Mouse (Mus musculus): ENCODE measurements around the gene Ube2e1.
"Not testable (repeated sequence)": the region's sequence is repeated elsewhere in the genome, so short reads cannot be mapped to it uniquely, and the experiment has no call there.

Ube2e1 gene

GRCm38 (mm10) chr14:18326968-18327672, 4.5 kb downstream of the Ube2e1 start:
- peak; percentile 77 for DNase-seq (ENCODE audit: low spot score)

GRCm38 (mm10) chr14:18317457-18318411, 13.9 kb downstream of the Ube2e1 start:
- no peak for DNase-seq (ENCODE audit: low spot score)

- no peak for DNase-seq (ENCODE audit: low spot score)
These were observed 27.5 kb downstream of the Ube2e1 start for GRCm38 (mm10) chr14:18304165-18304564.

- DNase-seq (ENCODE audit: low spot score) = peak; percentile 21
These were observed 28.4 kb downstream of the Ube2e1 start for GRCm38 (mm10) chr14:18303262-18303661.

GRCm38 (mm10) chr14:18302750-18303149, 28.9 kb downstream of the Ube2e1 start:
- no peak for DNase-seq (ENCODE audit: low spot score)

- no peak for DNase-seq (ENCODE audit: low spot score)
These were observed 30.1 kb downstream of the Ube2e1 start for GRCm38 (mm10) chr14:18301591-18301990.

- DNase-seq (ENCODE audit: low spot score) = no peak
These were observed 31.0 kb downstream of the Ube2e1 start for GRCm38 (mm10) chr14:18300676-18301075.

- no peak for DNase-seq (ENCODE audit: low spot score)
These were observed 32.8 kb downstream of the Ube2e1 start for GRCm38 (mm10) chr14:18298874-18299273.

GRCm38 (mm10) chr14:18297441-18297840, 34.2 kb downstream of the Ube2e1 start:
- no peak for DNase-seq (ENCODE audit: low spot score)

- DNase-seq (ENCODE audit: low spot score) = no peak
These were observed 39.1 kb downstream of the Ube2e1 start for GRCm38 (mm10) chr14:18292578-18292977.

- DNase-seq (ENCODE audit: low spot score) = no peak
These were observed 39.5 kb downstream of the Ube2e1 start for GRCm38 (mm10) chr14:18292111-18292510.

- no peak for DNase-seq (ENCODE audit: low spot score)
These were observed 44.3 kb downstream of the Ube2e1 start for GRCm38 (mm10) chr14:18287391-18287790.

GRCm38 (mm10) chr14:18286441-18286840, 45.2 kb downstream of the Ube2e1 start:
- no peak for DNase-seq (ENCODE audit: low spot score)

- DNase-seq (ENCODE audit: low spot score) = no peak
These were observed 46.2 kb downstream of the Ube2e1 start for GRCm38 (mm10) chr14:18285476-18285875.

- DNase-seq (ENCODE audit: low spot score) = no peak
These were observed 47.1 kb downstream of the Ube2e1 start for GRCm38 (mm10) chr14:18284581-18284980.

- no peak for DNase-seq (ENCODE audit: low spot score)
These were observed 51.3 kb downstream of the Ube2e1 start for GRCm38 (mm10) chr14:18280375-18280774.

- no peak for DNase-seq (ENCODE audit: low spot score)
These were observed 57.1 kb downstream of the Ube2e1 start for GRCm38 (mm10) chr14:18274526-18274925.

GRCm38 (mm10) chr14:18271666-18272065, 60.0 kb downstream of the Ube2e1 start:
- no peak for DNase-seq (ENCODE audit: low spot score)

GRCm38 (mm10) chr14:18270529-18271441, 60.9 kb downstream of the Ube2e1 start, which contains the start of the genes Nkiras1 and Rpl15:
Gene Nkiras1 (plus strand): TSS chr14:18271136.
Gene Rpl15 (minus strand): TSS chr14:18271391.
- DNase-seq (ENCODE audit: low spot score) = peak; percentile 99

GRCm38 (mm10) chr14:18269947-18270528, 61.6 kb downstream of the Ube2e1 start:
- not testable (repeated sequence) for DNase-seq (ENCODE audit: low spot score)

- no peak for DNase-seq (ENCODE audit: low spot score)
These were observed 68.2 kb downstream of the Ube2e1 start for GRCm38 (mm10) chr14:18263427-18263826.
